Mouse (Mus musculus) v-Abl transformed pro-B cells (cell line): ENCODE measurements around the gene Rfng.
"Not testable (repeated sequence)": the region's sequence is repeated elsewhere in the genome, so short reads cannot be mapped to it uniquely, and the experiment has no call there.

Experiments used
- in situ Hi-C, 2 experiments: fragments of 400-800 bp; cut with MboI; formaldehyde crosslinking; loops; one replicate each; pipeline ENCODE4 v1.15.1; 2025; ENCODE audit not compliant: unreplicated experiment in 2 of 2

The Rfng gene

DNA sequence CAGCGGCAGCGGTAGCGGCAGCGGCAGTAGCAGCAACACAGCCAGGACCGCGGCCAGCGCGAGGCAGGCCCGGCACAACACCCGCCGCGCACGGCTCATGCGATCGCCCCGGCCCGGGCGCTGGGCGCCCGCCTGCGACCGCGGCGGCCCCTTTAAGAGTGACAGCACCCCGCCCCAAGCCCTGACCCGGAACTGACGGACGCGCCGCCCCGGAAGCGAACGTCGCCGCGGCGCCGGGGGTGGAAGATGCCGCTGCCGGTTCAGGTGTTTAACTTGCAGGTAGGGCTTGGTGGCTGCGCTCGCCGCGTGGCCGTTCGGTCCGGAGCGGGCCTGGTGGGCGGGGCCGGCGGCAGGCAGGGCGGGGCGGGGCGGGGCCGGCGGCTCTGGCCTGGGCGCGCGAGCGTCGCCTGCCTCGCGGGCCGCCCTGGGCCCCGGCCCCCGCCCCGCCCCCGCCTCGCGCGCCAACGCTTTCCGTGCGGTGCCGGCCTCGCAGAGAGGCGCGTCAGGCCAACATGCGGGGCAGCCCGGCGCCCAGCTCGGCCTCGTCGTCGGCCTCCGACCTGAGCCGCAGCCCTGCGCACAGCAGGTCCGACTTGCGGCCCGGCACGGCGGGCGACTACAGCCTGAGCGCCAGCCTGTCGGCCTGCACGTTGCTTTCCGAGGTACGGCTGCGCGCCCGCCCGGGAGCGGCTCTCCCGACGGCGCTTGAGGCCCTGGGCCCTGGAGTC is at the start of gene Rfng, which contains the start of gene Gps1:
Gene Rfng, minus strand, starts transcription at position 144 of the 728 bp plus-strand sequence.
Gene Gps1, plus strand, starts transcription at position 209 of the 728 bp plus-strand sequence.
- in situ Hi-C loops: loop anchor here in 1 of 2 experiments (25.0 kb wide), 1 partner anchor 172 kb away; the partner anchor contains the start of genes Npb and Pcyt2

DNA sequence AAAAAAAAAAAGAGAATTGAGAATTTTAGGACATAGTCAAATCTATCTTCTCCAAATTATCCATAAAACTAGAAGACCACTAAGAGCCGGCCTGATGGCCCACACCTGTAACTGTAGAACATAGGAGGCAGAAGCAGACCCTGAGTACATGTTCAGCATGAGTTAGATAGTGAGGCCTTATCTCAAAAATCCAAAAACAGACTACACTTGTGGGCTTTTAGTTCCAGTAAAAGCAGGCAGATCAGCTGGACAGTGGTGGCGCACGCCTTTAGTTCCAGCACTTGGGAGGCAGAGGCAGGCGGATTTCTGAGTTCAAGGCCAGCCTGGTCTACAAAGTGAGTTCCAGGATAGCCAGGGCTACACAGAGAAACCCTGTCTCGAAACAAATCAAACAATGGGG is 49.0 kb upstream of the Rfng start:
- in situ Hi-C loops: not testable (repeated sequence)

DNA sequence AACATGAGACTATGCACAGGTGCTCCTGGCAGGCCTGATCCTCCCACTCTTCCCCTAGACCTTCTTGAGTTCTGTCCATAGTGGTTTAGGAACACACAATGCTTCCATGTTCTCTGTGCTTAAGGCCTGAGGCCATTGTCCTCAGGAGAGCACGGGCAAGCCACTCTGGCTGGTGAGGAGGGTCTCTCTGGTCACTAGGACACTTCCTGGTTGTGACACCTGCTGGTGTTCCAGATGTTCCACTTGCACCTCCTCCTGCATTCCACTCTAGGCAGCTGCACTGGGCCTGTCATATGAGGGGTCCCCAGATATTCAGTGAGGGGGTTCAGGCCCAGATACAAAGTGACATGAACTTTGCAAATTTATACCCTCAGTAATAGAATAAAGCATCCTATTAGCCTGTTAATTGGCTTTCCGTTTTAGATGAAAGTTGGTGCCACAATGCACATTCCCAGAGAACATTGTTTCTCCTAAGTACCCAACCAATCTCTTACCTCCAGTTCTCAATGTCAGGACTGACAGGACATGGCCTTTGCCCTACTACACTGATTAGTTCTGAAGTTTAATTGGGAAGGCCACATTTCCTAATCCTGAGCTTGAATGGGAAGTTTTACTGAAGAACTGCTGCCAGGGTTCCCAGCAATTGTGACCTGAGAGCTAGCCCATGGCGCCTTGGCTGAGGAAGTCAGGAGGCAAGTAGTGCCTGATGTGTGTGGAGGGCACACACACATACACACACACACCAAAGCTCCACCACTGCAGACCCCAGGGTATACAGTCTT is 47.8 kb upstream of the Rfng start:
- in situ Hi-C loops: no loop called here

DNA sequence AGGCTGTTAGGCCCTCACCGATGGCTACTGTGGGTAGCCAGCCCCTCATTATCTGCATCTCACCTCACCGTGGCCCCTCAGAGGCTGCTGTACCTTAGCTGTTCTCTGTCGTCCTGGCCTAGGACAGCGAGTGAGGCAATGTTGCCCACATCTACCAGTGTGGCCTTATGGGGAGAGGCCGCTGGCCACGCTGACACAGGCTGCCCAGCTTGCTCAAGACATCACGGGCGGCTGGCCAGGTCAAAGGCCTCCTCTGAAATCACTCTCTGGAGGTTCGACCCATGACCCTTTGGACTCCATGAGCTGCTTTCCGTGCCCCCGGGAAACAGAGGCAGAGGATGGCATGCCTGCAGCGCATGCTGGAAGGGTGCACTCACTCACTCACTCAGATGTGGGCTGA is 46.7 kb upstream of the Rfng start:
- in situ Hi-C loops: no loop called here

DNA sequence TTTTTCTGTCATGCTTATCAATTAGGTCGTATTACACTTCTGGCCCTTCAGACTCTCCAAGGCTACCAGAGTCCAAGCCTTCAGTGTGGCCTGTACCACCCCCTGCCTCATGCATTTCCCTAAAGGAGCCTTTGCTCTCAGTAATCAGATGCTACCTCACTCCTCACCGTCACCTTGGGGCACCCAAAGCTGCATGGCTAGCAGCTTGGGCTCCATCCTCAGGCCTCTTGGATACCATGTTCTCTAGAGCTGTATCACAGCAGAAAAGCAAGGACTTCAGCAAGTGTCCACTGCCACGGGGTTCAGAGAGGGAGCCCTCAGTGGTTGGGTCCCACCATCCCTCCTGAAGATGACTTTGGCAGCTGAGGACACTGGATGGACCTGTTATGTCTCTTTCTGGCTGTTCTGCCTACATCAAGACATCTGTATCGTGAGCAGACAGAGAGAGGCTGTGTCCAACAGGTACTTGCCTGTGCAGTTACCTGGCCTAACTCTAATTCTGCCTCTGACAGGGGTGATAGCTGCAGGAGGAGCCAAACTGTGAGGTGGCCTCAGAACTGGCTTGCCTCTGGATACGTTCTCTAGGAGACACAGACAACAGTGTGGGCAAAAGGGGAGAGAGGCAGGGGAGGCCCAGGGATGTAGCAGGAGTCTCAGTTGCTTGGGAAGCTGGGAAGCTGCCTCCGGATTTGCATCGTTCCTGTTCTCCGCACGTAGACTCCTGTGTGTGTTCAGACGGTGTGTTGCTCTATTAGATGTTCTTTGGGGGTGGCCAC is 45.9 kb upstream of the Rfng start:
- in situ Hi-C loops: loop anchor here in 1 of 2 experiments (5.0 to 10.0 kb wide), 2 partner anchors 77 to 525 kb away; partner anchors contain the start of gene Wdr45b

DNA sequence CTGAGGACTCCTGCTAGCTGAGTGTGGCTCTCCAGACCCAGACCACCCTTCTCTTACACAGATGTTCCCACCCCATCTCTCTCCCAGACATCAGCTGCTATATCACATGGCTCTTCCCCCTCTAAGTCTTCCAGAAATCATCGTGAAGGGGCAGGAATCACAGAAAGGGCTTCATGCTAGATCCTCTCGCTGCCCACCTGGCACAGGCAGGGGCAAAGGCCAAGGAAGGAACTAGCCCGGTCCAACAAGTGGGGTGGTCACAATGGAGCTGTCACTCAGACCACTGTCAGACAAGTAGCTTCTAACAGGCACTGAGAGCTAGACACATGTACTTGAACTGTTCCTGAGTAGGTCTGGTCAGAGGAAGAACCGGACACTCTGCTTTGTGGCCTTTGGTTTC is 44.4 kb upstream of the Rfng start:
- in situ Hi-C loops: loop anchor here in 1 of 2 experiments (5.0 to 10.0 kb wide), 2 partner anchors 79 to 526 kb away; partner anchors contain the start of gene Wdr45b

DNA sequence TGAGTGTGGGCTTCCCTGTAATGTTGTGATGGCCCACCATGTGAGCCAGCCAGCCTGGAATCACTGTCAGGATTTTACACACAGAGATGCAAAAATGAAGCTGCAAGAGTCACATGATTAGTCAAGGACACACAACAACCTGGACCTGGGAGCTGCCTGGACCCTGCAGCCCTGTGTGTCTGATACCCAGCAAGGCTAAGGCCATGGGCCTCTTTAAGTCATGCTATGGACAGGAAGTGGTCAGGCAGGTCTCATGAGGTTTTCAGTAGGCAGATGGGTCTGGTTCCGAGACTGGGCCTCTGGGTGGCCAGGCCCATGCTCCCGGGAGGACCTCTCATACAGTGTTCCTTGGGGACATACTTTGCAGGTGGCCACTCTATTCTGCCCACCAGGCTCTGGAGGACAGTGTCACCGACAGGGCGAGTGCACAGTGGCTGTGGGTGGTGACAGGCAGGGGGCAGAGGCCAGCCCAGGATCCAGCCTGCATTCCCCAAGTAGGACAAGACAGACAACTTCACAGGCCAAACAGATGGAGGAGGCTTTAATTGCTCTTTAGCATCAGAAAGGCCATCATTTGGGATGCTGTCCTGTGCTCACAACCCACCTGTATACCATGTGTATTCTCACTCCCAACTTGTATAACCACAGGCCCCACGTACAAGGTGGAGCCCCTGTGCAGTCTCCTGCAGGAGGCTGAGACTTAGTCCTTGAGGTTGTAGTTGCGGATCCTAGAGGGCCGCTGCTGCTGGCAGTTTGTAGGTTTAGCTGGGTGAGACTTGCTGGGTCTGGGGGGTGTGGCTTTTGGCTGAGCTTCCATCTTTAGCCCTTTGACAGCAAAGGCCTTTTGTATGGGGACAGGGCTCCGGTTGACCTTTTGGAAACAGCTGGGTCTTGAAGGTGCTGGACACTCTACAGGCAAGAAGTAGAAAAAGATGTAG is 42.3 kb upstream of the Rfng start:
- in situ Hi-C loops: loop anchor here in 1 of 2 experiments (5.0 to 10.0 kb wide), 2 partner anchors 81 to 529 kb away; partner anchors contain the start of gene Wdr45b

DNA sequence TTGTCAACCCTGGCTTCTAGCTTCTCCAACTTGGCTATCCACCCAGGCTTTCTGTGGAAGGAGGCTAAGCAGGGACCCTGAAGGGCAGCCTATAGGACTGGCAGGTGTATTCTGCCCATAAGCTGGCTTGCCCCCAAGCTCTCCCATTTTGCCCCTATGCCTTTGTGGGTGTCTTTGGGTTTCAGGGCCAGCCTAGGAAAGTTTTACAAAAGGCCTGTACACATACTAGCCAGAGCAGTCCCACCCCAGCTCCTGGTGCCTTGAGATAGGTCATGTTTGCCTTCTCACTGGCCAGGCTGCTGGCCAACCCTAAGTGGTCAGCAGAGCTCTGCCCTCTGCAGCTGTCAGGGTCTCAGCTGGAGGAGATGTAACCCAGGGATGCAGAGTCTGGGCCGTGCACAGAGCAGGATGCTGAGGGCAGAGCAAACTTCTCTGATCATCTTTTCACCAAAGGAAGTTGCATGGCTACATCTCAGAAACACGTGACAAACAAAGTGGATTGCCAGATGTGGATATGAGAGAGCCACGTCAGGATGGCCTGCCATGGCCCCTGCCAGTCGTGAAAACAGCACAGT is 41.4 kb upstream of the Rfng start:
- in situ Hi-C loops: loop anchor here in 1 of 2 experiments (5.0 to 10.0 kb wide), 2 partner anchors 82 to 529 kb away; partner anchors contain the start of gene Wdr45b

DNA sequence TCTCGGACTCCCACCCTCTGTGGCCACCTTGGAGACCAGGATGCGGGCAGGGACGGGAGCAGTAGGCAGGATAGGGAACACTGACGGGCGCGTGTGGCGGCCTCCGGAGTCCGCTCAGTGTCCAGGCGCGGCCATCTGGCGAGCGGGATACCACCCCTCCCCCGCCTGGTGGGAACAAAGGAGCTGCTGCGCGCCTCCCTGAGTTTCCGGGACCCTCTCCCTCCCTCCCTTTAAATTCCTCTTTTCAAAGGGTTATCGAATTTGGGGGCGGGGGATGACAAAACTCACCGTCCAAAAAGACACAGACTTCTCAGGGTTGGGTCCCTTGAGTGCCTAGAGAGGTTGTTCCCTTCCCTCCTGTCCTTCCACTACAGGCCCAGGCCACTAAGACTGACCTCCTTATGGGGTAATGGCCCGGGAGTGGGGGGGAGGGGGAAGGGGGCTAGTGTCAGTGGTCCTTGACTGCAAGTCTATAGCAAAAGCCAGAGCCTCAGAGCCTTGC is 40.8 kb upstream of the Rfng start:
- in situ Hi-C loops: loop anchor here (5.0 to 10.0 kb wide), 2 partner anchors 82 to 530 kb away; partner anchors contain the start of gene Wdr45b (in 1 of the 2)

DNA sequence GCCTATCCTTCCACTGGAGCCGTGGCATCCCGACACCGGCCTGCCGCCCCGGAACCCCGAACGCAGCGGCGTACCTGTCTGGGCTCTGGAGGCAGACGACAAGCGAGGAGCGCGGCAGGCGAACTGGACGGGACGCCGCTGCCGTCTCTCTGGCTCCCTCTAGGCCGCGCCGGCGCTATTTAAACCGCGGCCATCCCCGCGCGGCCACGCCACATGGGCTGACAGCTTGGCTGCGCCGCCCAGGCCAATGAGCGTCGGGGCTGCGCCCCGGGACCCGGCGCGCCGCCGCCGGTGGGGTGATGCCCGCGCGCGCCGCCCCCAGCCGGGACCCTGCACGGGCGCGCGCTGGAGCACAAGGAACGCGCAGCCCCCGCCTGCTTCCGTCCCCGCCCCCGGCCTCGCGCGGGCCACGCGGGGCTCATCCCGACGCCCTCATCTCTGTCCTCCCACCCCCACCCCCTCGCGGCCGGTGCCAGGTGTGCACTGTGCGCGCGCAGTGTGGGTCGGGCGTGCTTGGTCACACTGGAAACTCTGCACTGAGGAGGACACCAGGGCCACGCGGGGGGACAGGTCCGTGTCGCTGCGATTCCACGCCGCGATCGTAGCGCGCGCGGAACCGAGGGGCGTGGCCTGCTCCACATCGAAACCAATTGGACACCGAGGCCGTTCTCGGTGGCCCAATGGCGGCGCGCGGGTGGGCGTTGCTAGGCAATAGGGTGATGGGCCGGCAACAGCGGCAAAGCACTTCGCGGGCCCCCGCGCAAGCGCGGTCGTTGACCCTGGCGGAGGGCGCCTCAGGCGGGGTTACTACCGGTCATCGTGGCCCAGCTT is 40.2 kb upstream of the Rfng start, which contains the start of gene Fasn:
Gene Fasn, minus strand, starts transcription at position 592 of the 831 bp plus-strand sequence.
- in situ Hi-C loops: loop anchor here (5.0 to 10.0 kb wide), 2 partner anchors 83 to 531 kb away; partner anchors contain the start of gene Wdr45b (in 1 of the 2)

DNA sequence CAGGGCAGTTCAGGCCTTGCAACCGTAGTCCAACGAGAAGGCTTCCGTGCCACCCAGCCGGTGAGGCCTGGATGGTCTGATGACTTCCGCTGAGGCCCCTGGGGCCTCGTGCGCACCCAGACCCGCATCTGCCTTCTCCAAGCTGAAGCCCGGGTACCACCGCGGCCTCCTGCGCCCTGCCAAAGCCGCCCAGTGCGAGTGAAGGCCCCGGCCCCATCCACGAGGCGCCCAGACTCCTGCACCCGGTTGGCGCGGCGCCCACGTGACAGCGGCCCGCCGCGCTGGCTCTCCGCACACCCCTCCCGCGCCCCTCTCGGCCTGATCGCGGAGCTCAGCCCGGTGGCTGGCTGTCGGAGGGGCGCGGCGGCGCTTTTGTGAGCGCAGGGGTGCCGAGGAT is 39.5 kb upstream of the Rfng start:
- in situ Hi-C loops: loop anchor here (5.0 to 10.0 kb wide), 2 partner anchors 84 to 531 kb away; partner anchors contain the start of gene Wdr45b (in 1 of the 2)

DNA sequence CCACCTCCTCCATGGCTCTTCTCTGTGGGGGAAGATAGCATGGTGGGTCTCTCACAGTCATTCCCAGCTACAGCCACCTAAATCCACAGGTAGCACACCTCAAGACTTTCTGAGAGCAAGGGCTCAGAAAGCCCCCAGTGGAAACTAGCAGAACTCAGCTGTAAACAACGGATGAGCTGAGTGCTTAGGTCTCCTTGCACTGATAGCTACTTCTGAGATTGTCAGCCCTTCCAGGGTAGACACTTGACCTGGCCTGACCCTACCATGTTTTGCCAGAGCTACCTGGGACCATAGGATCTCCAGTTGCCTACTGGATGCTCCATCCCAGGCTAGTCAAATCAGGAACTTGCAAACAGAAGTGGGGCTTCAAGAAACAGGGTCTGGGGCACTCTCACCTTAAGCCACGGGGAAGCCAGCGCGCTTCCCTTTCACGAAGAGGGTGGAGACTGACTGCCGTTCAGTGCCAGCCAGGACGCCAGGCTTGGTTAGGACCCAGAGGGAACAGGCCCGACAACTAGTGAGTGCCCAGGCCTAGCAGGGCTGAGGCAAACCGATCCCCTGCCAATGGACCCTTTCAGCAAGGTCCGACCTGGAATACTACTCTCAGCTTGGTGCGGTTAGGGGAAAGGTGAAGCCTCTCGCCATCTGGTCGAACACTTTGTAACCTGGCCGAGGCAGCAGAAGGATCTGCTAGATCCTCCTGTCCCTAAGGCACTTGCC is 39.0 kb upstream of the Rfng start:
- in situ Hi-C loops: loop anchor here (5.0 to 10.0 kb wide), 2 partner anchors 84 to 532 kb away; partner anchors contain the start of gene Wdr45b (in 1 of the 2)

DNA sequence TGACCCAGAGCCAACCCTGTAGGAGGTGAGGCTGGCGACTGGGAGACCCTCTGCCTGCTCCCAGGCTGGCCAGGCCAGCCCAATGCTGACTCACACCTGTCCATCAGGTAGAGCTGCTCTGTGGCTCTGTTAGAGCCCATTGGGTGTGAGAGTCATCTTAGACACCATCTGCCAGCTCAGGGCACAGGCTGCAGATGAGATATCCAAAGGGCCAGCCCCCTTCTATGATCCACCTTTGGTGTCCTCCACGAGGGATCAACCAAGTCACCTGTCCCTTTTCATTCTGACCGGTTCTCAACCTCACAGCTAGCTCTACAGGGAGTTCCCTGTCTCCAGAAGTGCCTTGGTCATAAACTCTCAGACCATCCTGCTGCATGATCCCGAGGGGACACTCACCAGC is 38.3 kb upstream of the Rfng start:
- in situ Hi-C loops: loop anchor here (5.0 to 10.0 kb wide), 2 partner anchors 85 to 532 kb away; partner anchors contain the start of gene Wdr45b (in 1 of the 2)

DNA sequence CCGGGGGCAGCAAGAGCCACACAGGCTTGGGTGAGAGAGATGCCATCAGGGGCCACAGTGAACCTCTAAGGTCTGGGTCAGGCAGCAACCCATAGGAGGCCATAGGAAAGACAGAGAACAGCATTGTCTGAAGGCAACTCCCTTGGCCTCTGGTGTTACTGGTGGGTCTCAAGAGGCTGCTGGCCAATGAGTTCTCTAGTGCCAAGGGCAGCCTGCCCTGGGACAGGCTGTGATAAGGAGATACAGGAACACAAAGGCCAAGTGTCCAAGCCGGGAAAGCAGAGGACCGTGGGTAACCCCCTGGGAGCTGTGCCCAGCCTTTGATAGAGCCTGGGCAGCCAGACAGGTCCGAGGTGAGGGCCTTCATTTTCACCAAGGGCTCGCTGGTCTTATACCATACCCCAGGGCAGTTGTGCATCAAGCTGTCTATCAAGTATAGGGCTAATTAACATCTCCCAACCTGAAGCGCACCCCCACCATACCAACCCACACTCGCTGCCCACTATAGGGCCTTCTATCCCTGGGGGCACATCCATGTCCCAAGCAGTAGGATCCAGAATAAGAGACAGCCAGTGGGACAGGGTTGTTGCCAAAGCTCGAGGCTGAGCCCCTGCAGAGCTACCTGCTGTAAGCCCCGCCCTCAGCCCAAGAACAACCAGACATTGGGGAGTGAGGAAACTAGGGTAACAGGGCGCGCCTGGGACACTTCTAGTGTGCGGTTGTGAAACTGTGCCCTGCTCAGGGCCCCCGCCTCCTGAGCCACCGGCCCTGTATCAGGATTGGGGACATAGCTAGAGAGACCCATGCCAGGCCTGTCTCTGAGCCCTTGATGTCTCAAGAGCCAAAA is 37.3 kb upstream of the Rfng start:
- in situ Hi-C loops: loop anchor here (5.0 to 10.0 kb wide), 2 partner anchors 86 to 534 kb away; partner anchors contain the start of gene Wdr45b (in 1 of the 2)

DNA sequence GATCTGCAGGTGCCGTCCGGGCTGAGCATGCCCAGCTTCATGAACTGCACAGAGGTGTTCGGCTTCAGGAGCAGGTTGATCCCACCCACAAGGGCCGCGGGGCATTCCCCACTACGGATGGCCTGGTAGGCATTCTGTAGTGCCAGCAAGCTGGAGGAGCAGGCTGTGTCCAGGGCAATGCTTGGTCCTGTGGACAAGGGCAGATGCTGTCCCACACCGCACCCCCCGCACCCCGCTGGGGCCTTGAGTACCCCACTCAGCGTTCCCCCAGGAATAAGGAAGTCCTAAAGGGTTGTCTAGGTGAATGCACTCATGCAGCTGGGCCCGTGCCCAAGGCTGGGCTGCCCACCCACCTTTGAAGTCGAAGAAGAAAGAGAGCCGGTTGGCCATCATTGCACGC is 36.5 kb upstream of the Rfng start:
- in situ Hi-C loops: loop anchor here (5.0 to 10.0 kb wide), 2 partner anchors 87 to 534 kb away; partner anchors contain the start of gene Wdr45b (in 1 of the 2)

DNA sequence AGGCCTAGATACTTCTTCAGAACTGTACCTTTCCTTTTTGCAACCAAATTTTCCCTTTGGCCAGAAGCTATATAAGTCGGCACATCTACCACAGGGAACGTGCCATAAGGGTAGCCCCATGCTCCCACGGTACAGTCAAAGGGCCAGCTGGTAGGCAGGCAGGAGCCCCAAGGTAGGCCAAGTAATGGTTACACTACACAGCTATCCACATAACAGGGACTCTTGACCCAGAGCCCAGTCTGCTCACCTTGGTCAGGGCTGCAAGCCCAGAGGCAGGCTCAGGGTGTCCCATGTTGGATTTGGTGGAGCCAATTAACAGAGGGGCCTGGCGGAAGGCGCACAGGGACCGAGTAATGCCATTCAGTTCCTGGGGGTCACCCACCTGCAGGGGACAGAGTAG is 35.5 kb upstream of the Rfng start:
- in situ Hi-C loops: no loop called here
